Mouse (Mus musculus) forebrain, embryonic 15.5 days (tissue): ENCODE measurements around the gene Ehbp1. TPM values are rescaled to one million over a fixed set of nuclear protein-coding genes. Genes with fewer than 3 reads are reported as not detected.

Experiments used
- ATAC-seq: fragments of 200-750 bp; cut with Nextera tagmentation; replicated peaks from 2 replicates; pipeline ENCODE4 v1.8.0; 2017; ENCODE audit warnings: mild to moderate bottlenecking, moderate TSS enrichment, moderate library complexity
- H3K27ac ChIP-seq: fragments of 300-500 bp; sonication (generic); replicated peaks from 2 replicates; pipeline ENCODE4 v1.5.1; 2015; ENCODE audit warnings: mild to moderate bottlenecking, inconsistent platforms
- H3K27me3 ChIP-seq: fragments of 300-500 bp; sonication (generic); 2 replicates; pipeline ENCODE4 v1.6.1; 2015; ENCODE audit warnings: inconsistent platforms
- H3K36me3 ChIP-seq: fragments of 300-500 bp; sonication (generic); 2 replicates; pipeline ENCODE4 v1.6.1; 2015; ENCODE audit warnings: mild to moderate bottlenecking, inconsistent platforms
- H3K4me1 ChIP-seq: fragments of 300-500 bp; sonication (generic); 2 replicates; pipeline ENCODE4 v1.6.1; 2015; ENCODE audit warnings: inconsistent platforms
- H3K4me2 ChIP-seq: fragments of 300-500 bp; sonication (generic); replicated peaks from 2 replicates; pipeline ENCODE4 v1.6.1; 2015; ENCODE audit warnings: mild to moderate bottlenecking, inconsistent platforms
- H3K4me3 ChIP-seq: fragments of 300-500 bp; sonication (generic); 2 replicates; pipeline ENCODE4 v1.5.1; 2015; ENCODE audit warnings: mild to moderate bottlenecking, inconsistent platforms
- H3K9ac ChIP-seq: fragments of 300-500 bp; sonication (generic); replicated peaks from 2 replicates; pipeline ENCODE4 v1.6.1; 2015; ENCODE audit warnings: mild to moderate bottlenecking, inconsistent platforms
- H3K9me3 ChIP-seq: fragments of 300-500 bp; sonication (generic); 2 replicates; pipeline ENCODE4 v1.6.1; 2016; ENCODE audit warnings: inconsistent platforms
- WGBS: fragments of 180-500 bp; shearing (Covaris S2); methylation state at CpG from one replicate; pipeline ENCODE4 v1.1.7; 2015; ENCODE audit warnings: mixed read lengths; 5-methylcytosine and 5-hydroxymethylcytosine counted together
- polyA plus RNA-seq: library from polyadenylated mRNA; unstranded; fragments of >200 nt; fragmentation: Nextera tagmentation; extraction: Ambion mirVana; gene quantifications from 2 replicates; pipeline ENCODE4 v1.2.1, GENCODE M21; 2015

Ehbp1 gene
- polyA plus RNA-seq, 1 experiment from 2014 or later, result 21.2 TPM

- peaks cover 19% of the 10 kb centered on the region for H3K27me3 ChIP-seq
- peaks cover 67% of the 10 kb centered on the region for H3K4me1 ChIP-seq
- WGBS, result 1% methylated on average over 31 of the region's 31 CpGs
- peak overlapping the region; percentile 71 for H3K9ac ChIP-seq
- H3K4me2 ChIP-seq, result peak overlapping the region; percentile 77
- H3K36me3 ChIP-seq, result no peaks in the 10 kb centered on the region
- no peaks in the 10 kb centered on the region for H3K9me3 ChIP-seq
- H3K4me3 ChIP-seq, result peak overlapping the region; percentile 63
- peak overlapping the region; percentile 93 for H3K27ac ChIP-seq
- ATAC-seq, result no peak
Observed at GRCm38 (mm10) chr11:22003341-22003981, 338.6 kb downstream of the Ehbp1 start.

- no peaks in the 10 kb centered on the region for H3K36me3 ChIP-seq
- H3K9ac ChIP-seq, result peak within 1 kb of the TSS; percentile 71
- H3K4me2 ChIP-seq, result peak within 1 kb of the TSS; percentile 77
- under 1% methylated on average over 34 of the region's 34 CpGs for WGBS
- peaks cover 64% of the 10 kb centered on the region for H3K4me1 ChIP-seq
- peak within 1 kb of the TSS; percentile 93 for H3K27ac ChIP-seq
- no peak for ATAC-seq
- H3K9me3 ChIP-seq, result no peaks in the 10 kb centered on the region
- H3K4me3 ChIP-seq, result peak within 1 kb of the TSS; percentile 63
- peaks cover 22% of the 10 kb centered on the region for H3K27me3 ChIP-seq
Observed at GRCm38 (mm10) chr11:22002783-22003340, 339.2 kb downstream of the Ehbp1 start, which contains the start of gene Otx1. Gene Otx1 (minus strand): TSS chr11:22002897.

- Histone ChIP-seq H3K4me2 (peak overlapping the region; percentile 77), H3K36me3 (no peaks in the 10 kb centered on the region), H3K4me3 (peak overlapping the region; percentile 63), H3K4me1 (peaks cover 60% of the 10 kb centered on the region), H3K27ac (peak overlapping the region; percentile 93), H3K9ac (peak overlapping the region; percentile 71), H3K27me3 (peaks cover 19% of the 10 kb centered on the region), H3K9me3 (no peaks in the 10 kb centered on the region)
- under 1% methylated on average over 29 of the region's 34 CpGs for WGBS
- no peak for ATAC-seq
Observed at GRCm38 (mm10) chr11:22002062-22002782, 339.9 kb downstream of the Ehbp1 start.

- H3K36me3 ChIP-seq, result no peaks in the 10 kb centered on the region
- no peaks in the 10 kb centered on the region for H3K9me3 ChIP-seq
- H3K4me3 ChIP-seq, result peak overlapping the region; percentile 63
- WGBS, result 1% methylated on average over 59 of the region's 59 CpGs
- H3K9ac ChIP-seq, result peak overlapping the region; percentile 71
- peaks cover 60% of the 10 kb centered on the region for H3K4me1 ChIP-seq
- H3K27ac ChIP-seq, result peak overlapping the region; percentile 93
- peaks cover 11% of the 10 kb centered on the region for H3K27me3 ChIP-seq
- H3K4me2 ChIP-seq, result peak overlapping the region; percentile 77
- peak; percentile 87 for ATAC-seq
Observed at GRCm38 (mm10) chr11:22001321-22002061, 340.6 kb downstream of the Ehbp1 start.

GRCm38 (mm10) chr11:22000316-22001076 lies 341.6 kb downstream of the Ehbp1 start:
- H3K27ac ChIP-seq, result peak overlapping the region; percentile 41

GRCm38 (mm10) chr11:21999396-22000315 lies 342.4 kb downstream of the Ehbp1 start:
- Histone ChIP-seq H3K4me3 (peak overlapping the region; percentile 63), H3K4me2 (peak overlapping the region; percentile 77), H3K36me3 (no peaks in the 10 kb centered on the region), H3K9me3 (no peaks in the 10 kb centered on the region), H3K9ac (peak overlapping the region; percentile 71), H3K27me3 (peaks cover 11% of the 10 kb centered on the region; the same call in 1 of the 2 replicates), H3K27ac (peak overlapping the region; percentile 33), H3K4me1 (peaks cover 69% of the 10 kb centered on the region)
- 5% methylated on average over 31 of the region's 31 CpGs for WGBS
- no peak for ATAC-seq

More at GRCm38 (mm10) chr11:22000316-22001076, 341.6 kb downstream of the Ehbp1 start:
- no peak for ATAC-seq
- no peaks in the 10 kb centered on the region for H3K36me3 ChIP-seq
- peaks cover 69% of the 10 kb centered on the region for H3K4me1 ChIP-seq
- H3K27me3 ChIP-seq, result peaks cover 13% of the 10 kb centered on the region
- 1% methylated on average over 48 of the region's 48 CpGs for WGBS
- no peaks in the 10 kb centered on the region for H3K9me3 ChIP-seq
- H3K4me2 ChIP-seq, result peak overlapping the region; percentile 77
- peak overlapping the region; percentile 71 for H3K9ac ChIP-seq
- H3K4me3 ChIP-seq, result peak overlapping the region; percentile 63

- Histone ChIP-seq H3K9me3 (no peaks in the 10 kb centered on the region), H3K36me3 (no peaks in the 10 kb centered on the region), H3K4me2 (peak overlapping the region; percentile 77), H3K27ac (peak overlapping the region; percentile 72; the same call in 1 of the 2 replicates), H3K27me3 (peaks cover 11% of the 10 kb centered on the region; the same call in 1 of the 2 replicates), H3K4me1 (peaks cover 69% of the 10 kb centered on the region), H3K4me3 (peak overlapping the region; percentile 63), H3K9ac (peak overlapping the region; percentile 71)
- ATAC-seq, result no peak
- WGBS, result 8% methylated on average over 32 of the region's 32 CpGs
Observed at GRCm38 (mm10) chr11:21998141-21999047, 343.7 kb downstream of the Ehbp1 start.

- Histone ChIP-seq H3K9ac (peak overlapping the region; percentile 47), H3K4me1 (peaks cover 72% of the 10 kb centered on the region), H3K36me3 (no peaks in the 10 kb centered on the region), H3K27me3 (peaks cover 11% of the 10 kb centered on the region; the same call in 1 of the 2 replicates), H3K4me2 (peak overlapping the region; percentile 77), H3K4me3 (peak overlapping the region; percentile 63), H3K27ac (peak overlapping the region; percentile 72), H3K9me3 (no peaks in the 10 kb centered on the region)
- WGBS, result 6% methylated on average over 20 of the region's 20 CpGs
- no peak for ATAC-seq
Observed at GRCm38 (mm10) chr11:21997561-21998140, 344.4 kb downstream of the Ehbp1 start.

GRCm38 (mm10) chr11:21996661-21997560 lies 345.2 kb downstream of the Ehbp1 start:
- Histone ChIP-seq H3K9ac (peak overlapping the region; percentile 47), H3K36me3 (no peaks in the 10 kb centered on the region), H3K4me3 (peak overlapping the region; percentile 63), H3K27ac (peak overlapping the region; percentile 72), H3K4me1 (peaks cover 67% of the 10 kb centered on the region), H3K27me3 (peaks cover 11% of the 10 kb centered on the region; the same call in 1 of the 2 replicates), H3K4me2 (peak overlapping the region; percentile 77), H3K9me3 (no peaks in the 10 kb centered on the region)
- 2% methylated on average over 63 of the region's 63 CpGs for WGBS
- peak; percentile 68 for ATAC-seq
